Mouse (Mus musculus) gonadal fat pad, adult 2 months (tissue): ENCODE data around the gene Cnst. TPM values are rescaled to one million over a fixed set of nuclear protein-coding genes. Genes with fewer than 3 reads are reported as not detected.
"Not testable (repeated sequence)": the region's sequence is repeated elsewhere in the genome, so short reads cannot be mapped to it uniquely, and the experiment has no call there.

Experiments
- DNase-seq: peaks from one replicate; pipeline ENCODE4 v3.0.0-alpha.2; 2012; ENCODE audit warnings: low read depth
- polyA plus RNA-seq: library from polyadenylated mRNA; depleted of rRNA; stranded (reverse); fragments of >200 nt; gene quantifications from 2 replicates; pipeline ENCODE4 v1.2.3, GENCODE M21; 2012; rRNA removed

Gene Cnst
- polyA plus RNA-seq, 1 experiment = 16.3 TPM

- DNase-seq = no peak
Measured at GRCm38 (mm10) chr1:179644151-179644550, 98.0 kb downstream of the Cnst start.

GRCm38 (mm10) chr1:179645101-179645979 is 99.2 kb downstream of the Cnst start:
- no peak for DNase-seq

GRCm38 (mm10) chr1:179645980-179646268 is 99.8 kb downstream of the Cnst start:
- DNase-seq = no peak

- not testable (repeated sequence) for DNase-seq
Measured at GRCm38 (mm10) chr1:179648678-179649077, 102.5 kb downstream of the Cnst start.

- DNase-seq = no peak
Measured at GRCm38 (mm10) chr1:179649324-179649723, 103.2 kb downstream of the Cnst start.

- no peak for DNase-seq
Measured at GRCm38 (mm10) chr1:179650284-179650683, 104.1 kb downstream of the Cnst start.

- DNase-seq = no peak
Measured at GRCm38 (mm10) chr1:179651224-179651623, 105.1 kb downstream of the Cnst start.

GRCm38 (mm10) chr1:179663065-179663464 is 116.9 kb downstream of the Cnst start:
- DNase-seq = no peak

- no peak for DNase-seq
Measured at GRCm38 (mm10) chr1:179664309-179664930, 118.2 kb downstream of the Cnst start.

GRCm38 (mm10) chr1:179666971-179667370 is 120.8 kb downstream of the Cnst start:
- DNase-seq = no peak

GRCm38 (mm10) chr1:179667450-179667849 is 121.3 kb downstream of the Cnst start:
- DNase-seq = no peak

GRCm38 (mm10) chr1:179668013-179668805 is 122.0 kb downstream of the Cnst start, which contains the start of gene Sccpdh:
TSS of gene Sccpdh (plus strand) at chr1:179668210.
- DNase-seq = no peak

- DNase-seq = no peak
Measured at GRCm38 (mm10) chr1:179668836-179669537, 122.8 kb downstream of the Cnst start.

GRCm38 (mm10) chr1:179674355-179674754 is 128.2 kb downstream of the Cnst start:
- DNase-seq = no peak

- DNase-seq = no peak
Measured at GRCm38 (mm10) chr1:179677031-179677430, 130.9 kb downstream of the Cnst start.

Other genes starting within 250 kb of the Cnst start
- gene Smyd3, start 28.3 kb upstream of the Cnst start, polyA plus RNA-seq = 3.7 and 5.7 TPM in 2 replicates
- 10.1 and 12.1 TPM in 2 replicates for gene Tfb2m, start 103 bp upstream of the Cnst start, polyA plus RNA-seq
- gene Sccpdh, start 121.8 kb downstream of the Cnst start, polyA plus RNA-seq = 15.0 and 15.5 TPM in 2 replicates
- gene Kif28, start 198.9 kb downstream of the Cnst start, polyA plus RNA-seq = 0.04 TPM in 1 of 2 replicates, not detected in the other